8 mouse cellular contexts compared by ENCODE assay signal in genomic region chr17:65885398-65885696, GRCm38 (mm10). TPM values are rescaled to one million over a fixed set of nuclear protein-coding genes. Genes with fewer than 3 reads are reported as not detected.
DNase-seq lines count a peak whose midpoint lies in the region; ATAC-seq and TF ChIP-seq lines count a peak whose summit lies in the region.

No protein-coding gene starts in this region.

- H3K27ac ChIP-seq in heart, embryonic 14.5 days (replicated peaks in 1 of 2; ENCODE audit: control insufficient read depth in 1 of 2, insufficient read depth in 1 of 2, low read depth in 2 of 2, low read length in 2 of 2): peak overlapping the region; percentile 92 to 97
- peak overlapping the region; percentile 87 for H3K27ac ChIP-seq in ES-Bruce4 (ENCODE audit: insufficient read depth, low read length)
- H3K27ac ChIP-seq in forebrain, embryonic 16.5 days (ENCODE audit: low read length): peak overlapping the region; percentile 95
- H3K27ac ChIP-seq in liver, postnatal 0 days (ENCODE audit: low read depth): peak overlapping the region; percentile 93

- peak overlapping the region; percentile 95 for H3K9ac ChIP-seq in heart, embryonic 14.5 days (ENCODE audit: low read length)
- H3K9ac ChIP-seq in ES-Bruce4 (ENCODE audit: low read depth, poor library complexity, severe bottlenecking): peak overlapping the region; percentile 73
- H3K9ac ChIP-seq in forebrain, embryonic 16.5 days (replicated peaks; ENCODE audit: low read depth, low read length): peak overlapping the region; percentile 79
- H3K9ac ChIP-seq in liver, postnatal 0 days (replicated peaks): peak overlapping the region; percentile 70

- no peak for ATAC-seq in heart, embryonic 14.5 days (ENCODE audit: insufficient number of reproducible peaks, insufficient read depth, low FRiP score, low read depth)
- ATAC-seq in forebrain, embryonic 16.5 days: no peak
- no peak for ATAC-seq in liver, postnatal 0 days

- no peak for TF ChIP-seq EP300 in ES-Bruce4 (IDR thresholded peaks at IDR 0.05; ENCODE audit: insufficient read depth, low read depth, low read length)
- no peak for TF ChIP-seq EP300 in liver, postnatal 0 days (IDR thresholded peaks at IDR 0.05; ENCODE audit: low read depth)

- no peaks in the 10 kb centered on the region for H3K27me3 ChIP-seq in heart, embryonic 14.5 days (ENCODE audit: control insufficient read depth, insufficient read depth, low read length)
- H3K27me3 ChIP-seq in ES-Bruce4 (ENCODE audit: control insufficient read depth, insufficient read depth, low read length, poor library complexity, severe bottlenecking): no peaks in the 10 kb centered on the region
- no peaks in the 10 kb centered on the region for H3K27me3 ChIP-seq in forebrain, embryonic 16.5 days (replicated peaks; ENCODE audit: control insufficient read depth, insufficient read depth, low read length)
- H3K27me3 ChIP-seq in liver, postnatal 0 days (ENCODE audit: insufficient read depth, low read length): no peaks in the 10 kb centered on the region

- no peak for TF ChIP-seq CTCF in ES-Bruce4 (IDR thresholded peaks at IDR 0.05; ENCODE audit: low read depth, low read length)
- no peak for TF ChIP-seq CTCF in liver, postnatal 0 days (IDR thresholded peaks at IDR 0.05; ENCODE audit: low read depth)

- H3K4me2 ChIP-seq in heart, embryonic 14.5 days (ENCODE audit: low read length): peak overlapping the region; percentile 98
- peak overlapping the region; percentile 93 for H3K4me2 ChIP-seq in forebrain, embryonic 16.5 days (ENCODE audit: low read length)
- H3K4me2 ChIP-seq in liver, postnatal 0 days (ENCODE audit: low read depth, low read length): peak overlapping the region; percentile 89

- no peaks in the 10 kb centered on the region for H3K36me3 ChIP-seq in heart, embryonic 14.5 days (ENCODE audit: control insufficient read depth, insufficient read depth, low read length)
- H3K36me3 ChIP-seq in ES-Bruce4 (ENCODE audit: control insufficient read depth, insufficient read depth, low read length, poor library complexity, severe bottlenecking): no peaks in the 10 kb centered on the region
- no peaks in the 10 kb centered on the region for H3K36me3 ChIP-seq in forebrain, embryonic 16.5 days (ENCODE audit: control insufficient read depth, insufficient read depth)
- no peaks in the 10 kb centered on the region for H3K36me3 ChIP-seq in liver, postnatal 0 days (replicated peaks; ENCODE audit: insufficient read depth, low read length)

- whole genome bisulfite sequencing in heart, embryonic 14.5 days: 0% methylated on average over 11 of the region's 11 CpGs
- under 1% methylated on average over 11 of the region's 11 CpGs for WGBS in forebrain, embryonic 16.5 days
- WGBS in liver, postnatal 0 days (ENCODE audit: insufficient replicate concordance): 0% methylated on average over 11 of the region's 11 CpGs

- no peak for DNase-seq in heart, postnatal 10 days
- no peak for DNase-seq in liver, postnatal 0 days
- DNase-seq in layer of hippocampus, postnatal 25 days (ENCODE audit: extremely low spot score in 1 of 2, low spot score in 1 of 2): no peak
- DNase-seq in adrenal gland, adult (ENCODE audit: inconsistent age in 2 of 2, low spot score in 1 of 2): no peak
- DNase-seq in layer of hippocampus, adult 11-12 months (ENCODE audit: low spot score): no peak

- H3K9me3 ChIP-seq in heart, embryonic 14.5 days (ENCODE audit: control insufficient read depth, low read length): no peaks in the 10 kb centered on the region
- H3K9me3 ChIP-seq in ES-Bruce4 (replicated peaks; ENCODE audit: control insufficient read depth, insufficient read depth, low read length, poor library complexity, severe bottlenecking): no peaks in the 10 kb centered on the region
- no peaks in the 10 kb centered on the region for H3K9me3 ChIP-seq in forebrain, embryonic 16.5 days (ENCODE audit: control insufficient read depth, low read length)
- H3K9me3 ChIP-seq in liver, postnatal 0 days (ENCODE audit: low read length): no peaks in the 10 kb centered on the region

- TF ChIP-seq POLR2A in ES-Bruce4 (IDR thresholded peaks at IDR 0.05; ENCODE audit: insufficient read depth, low read length): no peak

- intact Hi-C loops in heart, postnatal 10 days (cut with DNase I): loop anchor here (2.0 kb wide), 1 partner anchor 65 kb away; the partner anchor contains the start of gene Twsg1

- H3K4me1 ChIP-seq in heart, embryonic 14.5 days (ENCODE audit: control insufficient read depth in 2 of 2, insufficient read depth in 2 of 2, low read length in 2 of 2): peaks cover 6 to 29% of the 10 kb centered on the region in 2 experiments
- no peaks in the 10 kb centered on the region for H3K4me1 ChIP-seq in ES-Bruce4 (ENCODE audit: control insufficient read depth, insufficient read depth, low read length)
- peaks cover 23% of the 10 kb centered on the region for H3K4me1 ChIP-seq in forebrain, embryonic 16.5 days (replicated peaks; ENCODE audit: control insufficient read depth, insufficient read depth, low read length)
- H3K4me1 ChIP-seq in liver, postnatal 0 days (ENCODE audit: insufficient read depth): peaks cover 20% of the 10 kb centered on the region

- peak overlapping the region; percentile 77 to 98 for H3K4me3 ChIP-seq in heart, embryonic 14.5 days (ENCODE audit: control insufficient read depth in 1 of 2, insufficient read depth in 1 of 2, low read depth in 1 of 2, low read length in 2 of 2)
- peak overlapping the region; percentile 83 for H3K4me3 ChIP-seq in ES-Bruce4 (ENCODE audit: low read depth, low read length)
- peak overlapping the region; percentile 97 for H3K4me3 ChIP-seq in forebrain, embryonic 16.5 days (replicated peaks; ENCODE audit: low read length)
- peak overlapping the region; percentile 80 for H3K4me3 ChIP-seq in liver, postnatal 0 days (ENCODE audit: low read depth, low read length)

RNA-seq across cellular contexts. Expression of gene Ralbp1, which starts 0.3 kb away (rescaled TPM):
- polyA plus RNA-seq in heart, embryonic 14.5 days (2014; fragmentation: Nextera tagmentation; extraction: Ambion mirVana): 42.8 and 49.4 TPM in 2 replicates
- 10 to 100 TPM; 30.7 to 38.1 TPM for total RNA-seq in heart, postnatal 10 days (2021)
- 41.3 and 42.9 TPM in 2 replicates for polyA plus RNA-seq in ES-Bruce4 (2011; ENCODE audit: insufficient read depth, insufficient read length, low read depth, missing spikeins)
- 48.8 and 55.6 TPM in 2 replicates for polyA plus RNA-seq in forebrain, embryonic 16.5 days (2015; fragmentation: Nextera tagmentation; extraction: Ambion mirVana)
- 29.5 TPM in 2 replicates for polyA plus RNA-seq in liver, postnatal 0 days (2015; fragmentation: Nextera tagmentation; extraction: Ambion mirVana)
- total RNA-seq in layer of hippocampus, postnatal 25 days (2021): 10 to 100 TPM; 47.2 to 53.5 TPM
